ENCODE assay signal across 8 mouse cellular contexts in genomic region chr4:28814816-28815620, GRCm38 (mm10). TPM values are rescaled to one million over a fixed set of nuclear protein-coding genes. Genes with fewer than 3 reads are reported as not detected.
DNase-seq lines count a peak whose midpoint lies in the region; ATAC-seq lines count a peak whose summit lies in the region.

No protein-coding gene starts in this region.

- H3K4me2 ChIP-seq in embryonic facial prominence, embryonic 13.5 days = peak overlapping the region; percentile 80
- peak overlapping the region; percentile 73 for H3K4me2 ChIP-seq in limb, embryonic 13.5 days (replicated peaks)
- H3K4me2 ChIP-seq in midbrain, embryonic 12.5 days (replicated peaks) = peak overlapping the region; percentile 73

- peaks cover 5% of the 10 kb centered on the region; the same call in 1 of the 2 replicates for H3K4me1 ChIP-seq in embryonic facial prominence, embryonic 13.5 days
- H3K4me1 ChIP-seq in limb, embryonic 13.5 days = 0 out of 2 replicates have a peak, but pooled peaks cover 4% of the 10 kb centered on the region
- H3K4me1 ChIP-seq in midbrain, embryonic 12.5 days = no peaks in the 10 kb centered on the region

- H3K36me3 ChIP-seq in embryonic facial prominence, embryonic 13.5 days = no peaks in the 10 kb centered on the region
- H3K36me3 ChIP-seq in limb, embryonic 13.5 days = 0 out of 2 replicates have a peak, but pooled peaks cover 2% of the 10 kb centered on the region
- H3K36me3 ChIP-seq in midbrain, embryonic 12.5 days = no peaks in the 10 kb centered on the region

- under 1% methylated on average over 72 of the region's 72 CpGs for WGBS in embryonic facial prominence, embryonic 13.5 days
- under 1% methylated on average over 56 of the region's 72 CpGs for WGBS in limb, embryonic 13.5 days
- WGBS in midbrain, embryonic 12.5 days = 0% methylated on average over 69 of the region's 72 CpGs

- DNase-seq in layer of hippocampus, adult 11-12 months (ENCODE audit: low spot score) = peak; percentile 45
- no peak for DNase-seq in layer of hippocampus, adult 9-10 months (ENCODE audit: low spot score)
- peak; percentile 57 to 74 for DNase-seq in heart, adult 18-20 months
- DNase-seq in kidney, adult 11 months = peak; percentile 15
- peak; percentile 11 to 63 for DNase-seq in spleen, postnatal 4 days (ENCODE audit: low spot score in 2 of 2)

- peak overlapping the region; percentile 85 for H3K4me3 ChIP-seq in embryonic facial prominence, embryonic 13.5 days
- H3K4me3 ChIP-seq in limb, embryonic 13.5 days = peak overlapping the region; percentile 81
- peak overlapping the region; percentile 84 for H3K4me3 ChIP-seq in midbrain, embryonic 12.5 days

- H3K27ac ChIP-seq in embryonic facial prominence, embryonic 13.5 days = peak overlapping the region; percentile 94
- H3K27ac ChIP-seq in limb, embryonic 13.5 days = peak overlapping the region; percentile 97
- peak overlapping the region; percentile 95 for H3K27ac ChIP-seq in midbrain, embryonic 12.5 days (replicated peaks)

- no peak for ATAC-seq in embryonic facial prominence, embryonic 13.5 days (ENCODE audit: insufficient number of reproducible peaks, insufficient read depth, low FRiP score, low TSS enrichment, low read depth)
- peak; percentile 16; the same call in 1 of the 2 replicates for ATAC-seq in limb, embryonic 13.5 days (ENCODE audit: low FRiP score, low read depth)
- peak; percentile 48 for ATAC-seq in midbrain, embryonic 12.5 days (ENCODE audit: low FRiP score, low read depth)

- no peaks in the 10 kb centered on the region for H3K27me3 ChIP-seq in embryonic facial prominence, embryonic 13.5 days
- no peaks in the 10 kb centered on the region for H3K27me3 ChIP-seq in limb, embryonic 13.5 days
- peaks cover 4% of the 10 kb centered on the region; the same call in 1 of the 2 replicates for H3K27me3 ChIP-seq in midbrain, embryonic 12.5 days

- H3K9ac ChIP-seq in embryonic facial prominence, embryonic 13.5 days = peak overlapping the region; percentile 91
- peak overlapping the region; percentile 96 for H3K9ac ChIP-seq in limb, embryonic 13.5 days
- peak overlapping the region; percentile 84 for H3K9ac ChIP-seq in midbrain, embryonic 12.5 days (replicated peaks)

- no peaks in the 10 kb centered on the region for H3K9me3 ChIP-seq in embryonic facial prominence, embryonic 13.5 days
- H3K9me3 ChIP-seq in limb, embryonic 13.5 days = no peaks in the 10 kb centered on the region
- H3K9me3 ChIP-seq in midbrain, embryonic 12.5 days = no peaks in the 10 kb centered on the region

RNA-seq across cellular contexts. Expression of gene Epha7, which starts 2.1 kb away (rescaled TPM):
- 51.5 and 61.1 TPM in 2 replicates for polyA plus RNA-seq in embryonic facial prominence, embryonic 13.5 days (2015; fragmentation: Nextera tagmentation; extraction: Ambion mirVana)
- total RNA-seq in heart, adult 18-20 months (2021) = 1 to 10 TPM; 6.8 to 8.6 TPM
- 54.2 and 59.0 TPM in 2 replicates for polyA plus RNA-seq in limb, embryonic 13.5 days (2015; fragmentation: Nextera tagmentation; extraction: Ambion mirVana)
- 74.4 and 88.5 TPM in 2 replicates for polyA plus RNA-seq in midbrain, embryonic 12.5 days (2016; fragmentation: Nextera tagmentation; extraction: Ambion mirVana)
